Mouse (Mus musculus) spleen, postnatal 0 days (tissue): ENCODE measurements around the gene Astn2. TPM values are rescaled to one million over a fixed set of nuclear protein-coding genes. Genes with fewer than 3 reads are reported as not detected.

Experiments used
- polyA plus RNA-seq: library from polyadenylated mRNA; unstranded; fragments of >200 nt; fragmentation: Nextera tagmentation; extraction: Ambion mirVana; gene quantifications from 2 replicates; pipeline ENCODE4 v1.2.1, GENCODE M21; 2015

The Astn2 gene
- 0.24 and 0.33 TPM in 2 replicates for polyA plus RNA-seq

GRCm38 (mm10) chr4:66404201-66404711, at the start of gene Astn2:
Astn2 (minus strand) TSS chr4:66404611.

GRCm38 (mm10) chr4:65604504-65605150, 799.8 kb downstream of the Astn2 start, which contains the start of gene Trim32:
Trim32 (plus strand) TSS chr4:65604986.

